In genomic region chr4:82589345-82589890, GRCm38 (mm10) we compare ENCODE assay signal across 9 mouse cellular contexts.
DNase-seq lines count a peak whose midpoint lies in the region; ATAC-seq and TF ChIP-seq lines count a peak whose summit lies in the region.
"Had no signal": no experiment of that assay in that cellular context is flagged by ENCODE, and none has a peak within 500 bp of the region (broad histone marks: within the 10 kb centered on the region; RNA-seq: fewer than 3 reads in every experiment).

No protein-coding gene starts in this region.

- peak; percentile 82 for ATAC-seq in embryonic facial prominence, embryonic 14.5 days (ENCODE audit: low read depth)
- ATAC-seq in stomach, postnatal 0 days (ENCODE audit: low FRiP score, low TSS enrichment): peak; percentile 77
- no peak for ATAC-seq in megakaryocyte-erythroid progenitor cell, adult 5-6 weeks (replicated peaks; ENCODE audit: low FRiP score, low TSS enrichment, poor library complexity, severe bottlenecking)

- peaks cover 2% of the 10 kb centered on the region; the same call in 1 of the 2 replicates for H3K4me1 ChIP-seq in embryonic facial prominence, embryonic 14.5 days (ENCODE audit: control insufficient read depth, insufficient read depth, low read length)
- no peaks in the 10 kb centered on the region for H3K4me1 ChIP-seq in stomach, postnatal 0 days (replicated peaks; ENCODE audit: control insufficient read depth, insufficient read depth)

- H3K36me3 ChIP-seq in embryonic facial prominence, embryonic 14.5 days (ENCODE audit: control insufficient read depth, insufficient read depth, low read length): no peaks in the 10 kb centered on the region
- no peaks in the 10 kb centered on the region for H3K36me3 ChIP-seq in stomach, postnatal 0 days (ENCODE audit: control insufficient read depth, insufficient read depth, low read length)
- H3K36me3 ChIP-seq: limb, embryonic 15.5 days had no signal

- WGBS in embryonic facial prominence, embryonic 14.5 days: 32% methylated on average over 4 of the region's 4 CpGs
- 11% methylated on average over 4 of the region's 4 CpGs for WGBS in stomach, postnatal 0 days

- H3K9ac ChIP-seq in embryonic facial prominence, embryonic 14.5 days (ENCODE audit: low read depth, low read length): no peak overlapping the region
- H3K9ac ChIP-seq in stomach, postnatal 0 days (ENCODE audit: low read length): no peak overlapping the region
- H3K9ac ChIP-seq: limb, embryonic 15.5 days had no signal

- H3K4me3 ChIP-seq in embryonic facial prominence, embryonic 14.5 days (ENCODE audit: low read depth, low read length): no peak overlapping the region
- no peak overlapping the region for H3K4me3 ChIP-seq in stomach, postnatal 0 days (ENCODE audit: low read depth, low read length)
- H3K4me3 ChIP-seq: limb, embryonic 15.5 days had no signal

- H3K4me2 ChIP-seq in embryonic facial prominence, embryonic 14.5 days (ENCODE audit: low read depth, low read length): no peak overlapping the region
- no peak overlapping the region for H3K4me2 ChIP-seq in stomach, postnatal 0 days (replicated peaks; ENCODE audit: low read depth)
- H3K4me2 ChIP-seq: limb, embryonic 15.5 days had no signal

- peak; percentile 83 for TF ChIP-seq CTCF in stomach, postnatal 0 days (IDR thresholded peaks at IDR 0.05; ENCODE audit: low read depth)

- DNase-seq in 416B (ENCODE audit: low read depth): peak; percentile 3
- DNase-seq in adrenal gland, adult 2 months: peak; percentile 46
- peak; percentile 84 for DNase-seq in embryonic facial prominence, embryonic 14.5 days (ENCODE audit: low spot score)
- DNase-seq in heart, postnatal 25 days (ENCODE audit: low spot score): peak; percentile 16
- peak; percentile 45 to 81 for DNase-seq in layer of hippocampus, adult 18-20 months (ENCODE audit: low spot score in 2 of 2)
- peak; percentile 73 for DNase-seq in lung, postnatal 36 days
- peak; percentile 66 for DNase-seq in stomach, postnatal 0 days (ENCODE audit: low spot score)

- intact Hi-C loops in heart, postnatal 25 days (cut with DNase I): loop anchor here (1.0 to 2.0 kb wide), 2 partner anchors 1024 to 1091 kb away; no protein-coding TSS in a partner anchor

- H3K27me3 ChIP-seq in embryonic facial prominence, embryonic 14.5 days (replicated peaks; ENCODE audit: control insufficient read depth, insufficient read depth, low read length): no peaks in the 10 kb centered on the region
- no peaks in the 10 kb centered on the region for H3K27me3 ChIP-seq in stomach, postnatal 0 days (ENCODE audit: control insufficient read depth, insufficient read depth, low read length)
- H3K27me3 ChIP-seq: limb, embryonic 15.5 days had no signal

- no peaks in the 10 kb centered on the region for H3K9me3 ChIP-seq in embryonic facial prominence, embryonic 14.5 days (ENCODE audit: control insufficient read depth, low read length)
- H3K9me3 ChIP-seq in stomach, postnatal 0 days (ENCODE audit: control insufficient read depth, low read length): no peaks in the 10 kb centered on the region
- H3K9me3 ChIP-seq: limb, embryonic 15.5 days had no signal

- H3K27ac ChIP-seq in embryonic facial prominence, embryonic 14.5 days (replicated peaks; ENCODE audit: low read depth, low read length): no peak overlapping the region
- no peak overlapping the region for H3K27ac ChIP-seq in stomach, postnatal 0 days (replicated peaks)
- H3K27ac ChIP-seq: limb, embryonic 15.5 days had no signal

- TF ChIP-seq EP300 in stomach, postnatal 0 days (optimal IDR thresholded peaks at IDR 0.05): no peak

Comparison
In these comparisons a context has a peak if more than half of its experiments do, and no peak if none do; other contexts are left out.
1. DNase-seq: peak in every context shown above with its lines; median percentile 84 in embryonic facial prominence, embryonic 14.5 days; 73 in lung, postnatal 36 days; 66 in stomach, postnatal 0 days; 63 in layer of hippocampus, adult 18-20 months; 46 in adrenal gland, adult 2 months; 16 in heart, postnatal 25 days; 3 in 416B.